ENCODE assay signal across 20 mouse cellular contexts in genomic region chr1:36886489-36886888, GRCm38 (mm10). TPM values are rescaled to one million over a fixed set of nuclear protein-coding genes. Genes with fewer than 3 reads are reported as not detected.
DNase-seq lines count a peak whose midpoint lies in the region; ATAC-seq and TF ChIP-seq lines count a peak whose summit lies in the region.
"Had no signal": no experiment of that assay in that cellular context is flagged by ENCODE, and none has a peak within 500 bp of the region (broad histone marks: within the 10 kb centered on the region; RNA-seq: fewer than 3 reads in every experiment).

No protein-coding gene starts in this region.

- DNase-seq in heart, postnatal 4 days, result no peak
- no peak for DNase-seq in forebrain, embryonic 10.5 days (ENCODE audit: extremely low spot score, low spot score)
- DNase-seq in kidney, postnatal 10 days, result no peak
- DNase-seq: adrenal gland, postnatal 10 days; cerebellum, adult 11 months; cerebellum, adult 8-10 months; cerebellum, postnatal 14 days; embryo, embryonic 11 days; gastrocnemius, postnatal 36 days; heart, postnatal 14 days; kidney, adult 9 months had no signal

- no peaks in the 10 kb centered on the region for H3K36me3 ChIP-seq in heart, embryonic 15.5 days
- H3K36me3 ChIP-seq in ES-Bruce4 (ENCODE audit: control insufficient read depth, insufficient read depth, low read length, poor library complexity, severe bottlenecking), result peaks cover 36% of the 10 kb centered on the region
- H3K36me3 ChIP-seq in forebrain, embryonic 10.5 days (replicated peaks), result peaks cover 25% of the 10 kb centered on the region
- H3K36me3 ChIP-seq: hindbrain, embryonic 15.5 days had no signal

- no peak overlapping the region for H3K9ac ChIP-seq in heart, embryonic 15.5 days
- H3K9ac ChIP-seq in ES-Bruce4 (ENCODE audit: low read depth, poor library complexity, severe bottlenecking), result no peak overlapping the region
- H3K9ac ChIP-seq: embryonic facial prominence, embryonic 15.5 days; forebrain, embryonic 15.5 days; heart, embryonic 13.5 days; hindbrain, embryonic 15.5 days had no signal

- WGBS in heart, embryonic 15.5 days, result 86% methylated on average over 4 of the region's 4 CpGs
- 69% methylated on average over 4 of the region's 4 CpGs for WGBS in forebrain, embryonic 10.5 days

- H3K4me1 ChIP-seq in heart, embryonic 15.5 days (replicated peaks), result peaks cover 56% of the 10 kb centered on the region
- H3K4me1 ChIP-seq in ES-Bruce4 (ENCODE audit: control insufficient read depth, insufficient read depth, low read length), result peaks cover 5% of the 10 kb centered on the region
- H3K4me1 ChIP-seq in forebrain, embryonic 10.5 days, result peaks cover 38% of the 10 kb centered on the region

- H3K27me3 ChIP-seq in heart, embryonic 15.5 days, result no peaks in the 10 kb centered on the region
- H3K27me3 ChIP-seq in ES-Bruce4 (ENCODE audit: control insufficient read depth, insufficient read depth, low read length, poor library complexity, severe bottlenecking), result no peaks in the 10 kb centered on the region
- no peaks in the 10 kb centered on the region for H3K27me3 ChIP-seq in forebrain, embryonic 10.5 days (ENCODE audit: poor library complexity, severe bottlenecking)
- H3K27me3 ChIP-seq: embryonic facial prominence, embryonic 15.5 days; forebrain, embryonic 15.5 days; heart, embryonic 13.5 days; hindbrain, embryonic 15.5 days had no signal

- no peak for TF ChIP-seq EP300 in ES-Bruce4 (IDR thresholded peaks at IDR 0.05; ENCODE audit: insufficient read depth, low read depth, low read length)

- H3K4me3 ChIP-seq in heart, embryonic 15.5 days, result no peak overlapping the region
- no peak overlapping the region for H3K4me3 ChIP-seq in ES-Bruce4 (ENCODE audit: low read depth, low read length)
- no peak overlapping the region for H3K4me3 ChIP-seq in forebrain, embryonic 10.5 days
- H3K4me3 ChIP-seq: embryonic facial prominence, embryonic 15.5 days; erythroblast, embryonic 14.5 days; forebrain, embryonic 15.5 days; heart, embryonic 13.5 days; hindbrain, embryonic 15.5 days had no signal

- H3K27ac ChIP-seq in heart, embryonic 15.5 days, result 0 out of 2 replicates have a peak overlapping the region, but pooled peaks have one; percentile 29
- peak overlapping the region; percentile 48; the same call in 1 of the 2 replicates for H3K27ac ChIP-seq in ES-Bruce4 (ENCODE audit: insufficient read depth, low read length)
- H3K27ac ChIP-seq in forebrain, embryonic 10.5 days, result no peak overlapping the region
- H3K27ac ChIP-seq: embryonic facial prominence, embryonic 15.5 days; forebrain, embryonic 15.5 days; hindbrain, embryonic 15.5 days had no signal

- no peaks in the 10 kb centered on the region for H3K9me3 ChIP-seq in heart, embryonic 15.5 days (replicated peaks)
- no peaks in the 10 kb centered on the region for H3K9me3 ChIP-seq in ES-Bruce4 (replicated peaks; ENCODE audit: control insufficient read depth, insufficient read depth, low read length, poor library complexity, severe bottlenecking)
- no peaks in the 10 kb centered on the region for H3K9me3 ChIP-seq in forebrain, embryonic 10.5 days
- H3K9me3 ChIP-seq: embryonic facial prominence, embryonic 15.5 days; forebrain, embryonic 15.5 days; heart, embryonic 13.5 days; hindbrain, embryonic 15.5 days had no signal

- H3K4me2 ChIP-seq in heart, embryonic 15.5 days, result no peak overlapping the region
- H3K4me2 ChIP-seq: embryonic facial prominence, embryonic 15.5 days; forebrain, embryonic 15.5 days; heart, embryonic 13.5 days; hindbrain, embryonic 15.5 days had no signal

- no peak for TF ChIP-seq CTCF in ES-Bruce4 (IDR thresholded peaks at IDR 0.05; ENCODE audit: low read depth, low read length)

- TF ChIP-seq POLR2A in ES-Bruce4 (IDR thresholded peaks at IDR 0.05; ENCODE audit: insufficient read depth, low read length), result no peak

- ATAC-seq in heart, embryonic 15.5 days (replicated peaks; ENCODE audit: insufficient number of reproducible peaks, insufficient read depth, low FRiP score, low read depth), result no peak
- peak; percentile 51 for ATAC-seq in CD4-positive, CD25-positive, alpha-beta regulatory T cell, adult 4 months
- ATAC-seq: forebrain, embryonic 15.5 days; intestine, postnatal 0 days had no signal

RNA-seq across cellular contexts. Expression of gene Tmem131, which starts 57.0 kb away (rescaled TPM):
- 6.2 and 8.6 TPM in 2 replicates for polyA plus RNA-seq in heart, embryonic 15.5 days (2015; fragmentation: Nextera tagmentation; extraction: Ambion mirVana)
- 10 to 100 TPM; 37.3 to 40.6 TPM for total RNA-seq in heart, postnatal 4 days (2021)
- polyA plus RNA-seq in CD4-positive, CD25-positive, alpha-beta regulatory T cell, adult 4 months (2017; shearing (Covaris generic)), result 10 to 100 TPM; 11.1 to 14.8 TPM
- polyA plus RNA-seq in ES-Bruce4 (2011; ENCODE audit: insufficient read depth, insufficient read length, low read depth, missing spikeins), result 77.1 and 77.7 TPM in 2 replicates
- polyA plus RNA-seq in forebrain, embryonic 10.5 days (2016; fragmentation: Nextera tagmentation; extraction: Ambion mirVana), result 12.2 and 13.0 TPM in 2 replicates
